ENCODE assay signal across 8 mouse cellular contexts in genomic region chr13:17802880-17803279, GRCm38 (mm10). TPM values are rescaled to one million over a fixed set of nuclear protein-coding genes. Genes with fewer than 3 reads are reported as not detected.
DNase-seq lines count a peak whose midpoint lies in the region; ATAC-seq and TF ChIP-seq lines count a peak whose summit lies in the region.

No protein-coding gene starts in this region.

- H3K9ac ChIP-seq in heart, embryonic 16.5 days (ENCODE audit: low read length): peak overlapping the region; percentile 99
- H3K9ac ChIP-seq in hindbrain, embryonic 11.5 days (ENCODE audit: low read depth, low read length): peak overlapping the region; percentile 96
- peak overlapping the region; percentile 99 for H3K9ac ChIP-seq in midbrain, embryonic 12.5 days (replicated peaks)

- H3K9me3 ChIP-seq in heart, embryonic 16.5 days (replicated peaks; ENCODE audit: control insufficient read depth, low read length): no peaks in the 10 kb centered on the region
- no peaks in the 10 kb centered on the region for H3K9me3 ChIP-seq in hindbrain, embryonic 11.5 days (ENCODE audit: control insufficient read depth, low read length)
- H3K9me3 ChIP-seq in midbrain, embryonic 12.5 days: no peaks in the 10 kb centered on the region

- TF ChIP-seq CTCF in bone marrow, adult 2 months (IDR thresholded peaks at IDR 0.05; ENCODE audit: control insufficient read depth, insufficient read depth, low read length): no peak

- no peak for DNase-seq in heart, postnatal 14 days
- no peak for DNase-seq in hindbrain, embryonic 11.5 days (ENCODE audit: low spot score)
- no peak for DNase-seq in retina, postnatal 1 day
- no peak for DNase-seq in gastrocnemius, postnatal 25 days

- H3K4me3 ChIP-seq in heart, embryonic 16.5 days (ENCODE audit: low read length): peak overlapping the region; percentile 99
- peak overlapping the region; percentile 99 for H3K4me3 ChIP-seq in bone marrow, adult 2 months (replicated peaks; ENCODE audit: control insufficient read depth, low read depth, low read length)
- H3K4me3 ChIP-seq in hindbrain, embryonic 11.5 days (ENCODE audit: low read depth, low read length): peak overlapping the region; percentile 99
- H3K4me3 ChIP-seq in midbrain, embryonic 12.5 days: peak overlapping the region; percentile 100

- H3K4me2 ChIP-seq in heart, embryonic 16.5 days (ENCODE audit: low read depth, low read length): peak overlapping the region; percentile 79
- H3K4me2 ChIP-seq in hindbrain, embryonic 11.5 days (replicated peaks; ENCODE audit: low read depth, low read length): peak overlapping the region; percentile 69
- H3K4me2 ChIP-seq in midbrain, embryonic 12.5 days (replicated peaks): peak overlapping the region; percentile 89

- intact Hi-C loops in heart, postnatal 14 days (cut with DNase I): loop anchor here (2.0 to 10.0 kb wide), 3 partner anchors 41 to 912 kb away; partner anchors contain the start of gene Vps41

- H3K4me1 ChIP-seq in heart, embryonic 16.5 days (ENCODE audit: control insufficient read depth, insufficient read depth, low read length): peaks cover 10% of the 10 kb centered on the region
- H3K4me1 ChIP-seq in bone marrow, adult 2 months (ENCODE audit: control insufficient read depth, insufficient read depth, low read length): no peaks in the 10 kb centered on the region; the same call in 1 of the 2 replicates
- no peaks in the 10 kb centered on the region for H3K4me1 ChIP-seq in hindbrain, embryonic 11.5 days (replicated peaks; ENCODE audit: control insufficient read depth, insufficient read depth, low read length)
- peaks cover 13% of the 10 kb centered on the region for H3K4me1 ChIP-seq in midbrain, embryonic 12.5 days

- peak overlapping the region; percentile 99 for H3K27ac ChIP-seq in heart, embryonic 16.5 days (ENCODE audit: low read length)
- peak overlapping the region; percentile 96 for H3K27ac ChIP-seq in bone marrow, adult 2 months (ENCODE audit: control insufficient read depth, insufficient read depth, low read depth, low read length, poor library complexity)
- no peak overlapping the region for H3K27ac ChIP-seq in hindbrain, embryonic 11.5 days (ENCODE audit: low read depth, low read length)
- H3K27ac ChIP-seq in midbrain, embryonic 12.5 days (replicated peaks): peak overlapping the region; percentile 97

- H3K27me3 ChIP-seq in heart, embryonic 16.5 days (ENCODE audit: control insufficient read depth, insufficient read depth, low read length): no peaks in the 10 kb centered on the region
- H3K27me3 ChIP-seq in hindbrain, embryonic 11.5 days (ENCODE audit: control insufficient read depth, insufficient read depth, low read length): no peaks in the 10 kb centered on the region
- H3K27me3 ChIP-seq in midbrain, embryonic 12.5 days: no peaks in the 10 kb centered on the region

- 0% methylated on average over 3 of the region's 3 CpGs for WGBS in heart, embryonic 16.5 days
- WGBS in bone marrow, adult 2 months: 1% methylated on average over 3 of the region's 3 CpGs
- 6% methylated on average over 3 of the region's 3 CpGs for WGBS in hindbrain, embryonic 11.5 days
- 6% methylated on average over 3 of the region's 3 CpGs for WGBS in midbrain, embryonic 12.5 days

- no peak for TF ChIP-seq POLR2A in bone marrow, adult 2 months (IDR thresholded peaks at IDR 0.05; ENCODE audit: borderline replicate concordance, control insufficient read depth, low read depth, low read length)

- H3K36me3 ChIP-seq in heart, embryonic 16.5 days (ENCODE audit: control insufficient read depth, insufficient read depth): no peaks in the 10 kb centered on the region
- H3K36me3 ChIP-seq in hindbrain, embryonic 11.5 days (ENCODE audit: control insufficient read depth, insufficient read depth, low read length): no peaks in the 10 kb centered on the region
- no peaks in the 10 kb centered on the region for H3K36me3 ChIP-seq in midbrain, embryonic 12.5 days

- no peak for ATAC-seq in heart, embryonic 16.5 days (replicated peaks; ENCODE audit: extremely low read depth, insufficient read depth, low FRiP score)
- ATAC-seq in hindbrain, embryonic 11.5 days (ENCODE audit: low FRiP score): no peak
- no peak for ATAC-seq in midbrain, embryonic 12.5 days (ENCODE audit: low FRiP score, low read depth)
- ATAC-seq in inflammation-experienced regulatory T-cells, adult 6 months: no peak

RNA-seq across cellular contexts. Expression of gene Cdk13, which starts 2.0 kb away (rescaled TPM):
- polyA plus RNA-seq in heart, embryonic 16.5 days (2015; fragmentation: Nextera tagmentation; extraction: Ambion mirVana): 10.0 and 10.9 TPM in 2 replicates
- total RNA-seq in heart, postnatal 14 days (2021): 10 to 100 TPM; 30.6 to 30.7 TPM
- polyA plus RNA-seq in bone marrow, adult 2 months (2011; ENCODE audit: insufficient read depth, insufficient read length, low replicate concordance, missing spikeins): 12.4 and 15.5 TPM in 2 replicates
- 19.4 and 27.5 TPM in 2 replicates for polyA plus RNA-seq in hindbrain, embryonic 11.5 days (2014; fragmentation: Nextera tagmentation; extraction: Ambion mirVana)
- 20.1 and 23.7 TPM in 2 replicates for polyA plus RNA-seq in midbrain, embryonic 12.5 days (2016; fragmentation: Nextera tagmentation; extraction: Ambion mirVana)
- 10 to 100 TPM; 18.0 to 24.4 (median 23.2) TPM for polyA plus RNA-seq in inflammation-experienced regulatory T-cells, adult 6 months (2017; shearing (Covaris generic))
- 10 to 100 TPM; 17.1 to 19.6 TPM for total RNA-seq in gastrocnemius, postnatal 25 days (2021)
